Mouse (Mus musculus) cerebellum, postnatal 4 days (tissue): ENCODE measurements around the gene Dnajb4.
"Not testable (repeated sequence)": the region's sequence is repeated elsewhere in the genome, so short reads cannot be mapped to it uniquely, and the experiment has no call there.

Experiments
- DNase-seq, 2 experiments: peaks; one replicate each; pipeline ENCODE4 v3.0.0; 2022; ENCODE audit warnings: low spot score in 2 of 2, mixed read lengths in 1 of 2

Gene Dnajb4

DNA sequence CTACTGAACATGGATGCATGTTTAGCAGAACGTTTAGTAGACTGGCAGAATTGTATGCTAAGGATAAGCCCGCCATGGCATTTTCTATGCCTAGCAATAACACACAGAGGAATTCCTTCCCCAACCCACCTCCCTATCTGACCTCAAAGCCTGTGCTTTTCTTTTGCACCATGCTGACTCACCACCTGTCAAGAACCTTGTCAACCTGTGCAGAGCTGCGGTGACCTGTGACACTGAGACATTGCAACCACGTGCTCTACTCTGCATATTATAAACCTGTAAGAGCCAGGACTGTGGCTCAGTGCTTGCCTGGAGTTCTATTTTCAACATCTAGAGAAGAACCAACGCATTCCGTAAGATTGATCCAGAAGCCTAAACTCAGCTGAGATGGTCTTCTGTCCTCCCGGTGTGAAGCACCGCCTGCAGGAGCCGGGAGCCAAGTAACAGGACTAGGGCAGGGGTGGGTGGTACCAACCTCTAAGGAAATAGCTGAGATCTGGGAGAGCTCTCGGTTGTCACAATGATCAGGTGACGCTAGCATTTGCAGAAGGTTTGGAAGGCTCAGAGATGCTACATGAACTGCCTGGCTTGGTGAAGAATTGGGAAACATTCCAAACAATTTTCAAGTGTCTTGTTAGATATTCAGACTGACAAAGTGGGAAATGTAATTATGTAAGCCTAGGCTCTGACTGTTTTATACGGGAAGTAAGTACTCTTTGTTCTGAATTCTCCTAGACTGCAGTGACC is 62.8 kb downstream of the Dnajb4 start:
- DNase-seq = no peak

DNA sequence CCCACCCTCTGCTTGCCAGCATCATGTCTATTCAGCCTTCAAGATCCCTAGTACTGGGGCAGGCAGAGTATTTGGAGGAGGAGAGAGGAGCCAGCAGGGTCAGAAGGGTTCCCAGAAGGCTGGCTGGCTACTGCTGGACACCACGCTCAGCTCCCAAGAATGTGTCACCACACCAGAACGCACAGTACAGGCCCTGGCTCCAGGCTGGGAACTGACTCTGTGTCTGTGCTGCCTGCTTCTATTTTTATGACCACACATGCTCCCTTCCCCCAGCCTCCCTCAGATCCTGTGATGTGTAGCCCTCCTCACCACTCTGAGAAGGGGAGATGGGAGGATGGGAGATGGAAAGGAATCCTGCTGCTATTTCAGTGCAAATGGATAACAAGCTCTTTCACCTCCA is 64.9 kb downstream of the Dnajb4 start:
- DNase-seq = no peak

DNA sequence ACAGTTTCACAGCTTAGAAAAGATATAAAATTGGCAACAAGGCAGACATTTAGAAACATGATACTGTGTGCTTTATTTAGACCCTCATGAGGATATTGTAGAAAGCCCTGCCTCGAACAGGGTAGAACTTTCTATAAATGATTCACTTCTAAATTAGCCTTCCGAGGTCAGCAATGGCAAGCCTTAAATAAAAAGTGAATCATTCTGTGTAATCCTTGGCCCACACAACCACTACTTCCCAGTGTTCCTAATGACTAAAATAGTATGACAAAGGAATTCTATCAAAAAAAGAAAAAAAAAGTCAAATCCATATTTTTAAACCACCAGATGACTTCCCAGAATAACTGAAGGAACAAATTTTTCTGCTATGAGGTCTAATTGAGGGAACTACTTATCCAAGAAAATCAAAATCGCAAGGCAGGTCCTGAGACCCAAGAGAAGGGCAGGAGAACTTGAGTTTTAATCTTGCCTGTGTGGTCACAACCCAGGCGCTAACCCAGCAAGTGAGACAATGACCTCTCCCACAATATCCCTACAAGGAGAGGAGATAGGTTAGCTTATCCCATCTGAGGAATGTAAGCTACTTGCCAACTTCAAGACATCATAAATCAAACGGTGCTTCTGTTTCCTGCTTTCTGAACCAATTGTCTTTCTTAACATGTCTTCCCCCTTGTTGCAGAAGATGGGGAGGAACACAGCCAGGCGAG is 67.0 kb downstream of the Dnajb4 start:
- no peak for DNase-seq

DNA sequence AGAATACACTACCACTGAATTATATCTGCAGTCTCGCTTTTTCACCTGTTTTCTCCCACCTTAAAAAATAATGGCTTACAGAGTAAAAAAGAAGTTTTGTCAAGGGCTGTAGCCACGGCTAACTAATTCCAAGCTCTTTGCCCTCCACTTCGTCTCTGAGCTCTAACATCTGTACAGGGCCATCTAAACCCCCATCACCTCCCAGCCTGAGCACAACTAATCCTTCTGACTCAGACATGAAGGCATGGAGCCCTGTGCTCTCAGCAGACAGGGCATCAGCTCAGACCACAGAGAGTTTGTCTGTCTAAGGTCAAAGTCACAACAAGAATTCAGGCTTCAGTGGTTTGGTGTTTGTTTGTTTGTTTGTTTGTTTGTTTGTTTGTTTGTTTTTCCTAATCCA is 68.0 kb downstream of the Dnajb4 start:
- DNase-seq = no peak

DNA sequence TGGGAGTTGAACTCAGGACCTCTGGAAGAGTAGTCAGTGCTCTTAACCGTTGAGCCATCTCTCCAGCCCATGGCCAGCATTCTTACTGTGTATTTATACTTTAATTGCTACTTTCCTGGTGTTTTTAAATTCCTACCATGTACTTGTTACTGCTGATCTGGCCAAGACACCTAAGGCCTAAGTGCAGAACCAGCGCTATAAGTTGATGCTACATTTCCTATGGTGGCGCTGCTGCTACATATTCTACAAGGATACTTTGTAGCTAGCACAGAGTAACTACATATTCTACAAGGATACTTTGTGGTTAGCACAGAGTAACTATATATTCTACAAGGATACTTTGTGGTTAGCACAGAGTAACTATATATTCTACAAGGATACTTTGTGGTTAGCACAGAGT is 70.8 kb downstream of the Dnajb4 start:
- not testable (repeated sequence) for DNase-seq

DNA sequence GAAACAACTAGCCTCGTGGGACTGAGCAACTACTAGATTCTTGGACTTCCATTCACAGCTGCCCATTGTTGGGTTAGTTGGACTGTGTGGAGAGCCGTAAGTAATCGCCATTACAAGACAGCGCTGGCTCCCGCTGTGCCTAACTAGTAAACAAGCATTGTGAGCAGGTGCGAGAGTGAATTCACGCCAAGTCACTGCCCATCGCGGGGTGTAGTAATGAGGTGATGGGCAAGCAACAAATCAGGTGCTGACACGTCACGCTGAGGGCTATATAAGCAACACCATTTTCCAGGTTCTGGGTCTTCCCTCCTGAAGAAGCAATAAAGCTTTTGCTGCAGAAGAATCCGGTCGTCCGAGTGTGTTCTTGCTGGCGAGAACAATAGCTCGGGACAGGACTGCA is 74.0 kb downstream of the Dnajb4 start:
- DNase-seq = not testable (repeated sequence)

DNA sequence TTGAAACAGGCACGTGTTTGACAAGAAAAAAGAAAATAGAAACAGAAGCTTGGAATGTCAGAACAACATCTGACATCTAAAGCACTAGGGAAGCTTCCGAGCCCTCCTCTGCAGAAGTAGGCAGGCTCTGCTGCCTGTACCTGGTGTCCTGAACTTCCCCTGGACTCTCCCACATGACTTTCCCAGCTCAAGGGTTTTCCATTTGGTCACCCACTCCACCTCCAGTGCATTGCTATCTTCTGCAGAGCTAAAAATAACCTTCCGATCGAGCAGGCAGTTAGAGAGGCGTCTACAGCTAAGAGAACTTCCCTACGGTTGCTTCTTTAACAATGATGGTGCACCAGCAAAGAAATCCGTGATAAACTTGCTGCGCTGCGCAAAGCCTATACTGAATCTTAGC is 76.5 kb downstream of the Dnajb4 start:
- no peak for DNase-seq

DNA sequence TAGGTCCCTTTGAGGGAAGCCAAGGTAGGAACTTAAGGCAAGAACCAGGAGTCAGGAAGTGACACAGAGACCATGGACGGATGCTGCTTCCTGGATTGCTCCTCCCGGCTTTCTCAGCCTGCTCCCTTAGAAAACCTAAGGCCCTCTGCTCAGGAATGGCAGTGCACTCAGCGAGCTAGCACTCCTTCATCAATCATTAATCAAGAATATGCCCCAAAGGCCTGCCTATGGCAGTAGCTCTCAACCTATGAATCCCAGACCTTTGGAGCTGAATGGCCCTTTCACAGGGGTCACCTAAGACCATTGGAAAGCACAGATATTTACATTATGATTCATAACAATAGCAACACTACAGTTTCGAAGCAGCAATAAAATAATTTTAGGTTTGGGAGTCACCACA is 79.1 kb downstream of the Dnajb4 start:
- DNase-seq = no peak

DNA sequence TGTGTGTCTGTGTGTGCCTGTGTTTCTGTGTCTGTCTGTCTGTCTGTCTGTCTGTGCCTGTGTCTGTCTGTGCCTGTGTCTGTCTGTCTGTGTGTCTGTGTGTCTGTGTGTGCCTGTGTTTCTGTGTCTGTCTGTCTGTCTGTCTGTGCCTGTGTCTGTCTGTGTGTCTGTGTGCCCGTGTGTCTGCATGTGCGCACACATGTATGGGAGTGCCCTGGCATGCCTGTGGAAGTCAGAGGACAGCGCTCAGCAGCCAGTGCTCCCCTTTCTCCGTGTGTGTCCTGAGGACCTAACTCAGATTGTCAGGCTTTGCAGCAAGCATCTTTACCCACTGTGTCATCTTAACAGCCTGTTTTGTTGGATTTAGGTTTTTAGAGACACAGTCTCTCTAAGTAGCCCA is 80.7 kb downstream of the Dnajb4 start:
- not testable (repeated sequence) for DNase-seq

DNA sequence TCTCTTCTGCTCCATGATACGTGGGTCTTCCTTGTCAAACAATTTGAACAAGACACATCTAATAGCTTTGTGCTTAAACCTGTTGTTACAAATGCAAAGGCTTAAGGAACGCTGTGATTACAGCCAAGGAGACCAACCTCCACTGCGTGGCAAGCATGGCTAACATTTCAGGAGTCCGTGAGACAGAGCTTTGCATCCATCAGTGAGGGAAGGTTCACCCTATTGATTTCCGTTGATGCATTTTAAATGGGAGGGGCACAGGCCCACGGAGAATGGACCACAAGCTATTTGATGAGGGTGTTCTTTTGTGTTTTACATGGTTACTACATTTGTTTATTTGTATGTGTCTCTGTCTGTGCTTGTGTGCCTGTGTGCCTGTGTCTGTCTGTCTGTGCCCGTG is 81.5 kb downstream of the Dnajb4 start:
- no peak for DNase-seq
